Mouse (Mus musculus) cortical plate, adult 2 months (tissue): ENCODE data around the gene H2afz. TPM values are rescaled to one million over a fixed set of nuclear protein-coding genes. Genes with fewer than 3 reads are reported as not detected.

ENCODE experiments used
- H3K27ac ChIP-seq: fragments of 200-500 bp; 2 replicates; pipeline ENCODE4 v1.5.1; 2012; ENCODE audit warnings: low read length, control low read depth, inconsistent platforms; ENCODE audit not compliant: insufficient read depth
- H3K4me1 ChIP-seq: fragments of 200-500 bp; 2 replicates; pipeline ENCODE4 v1.6.1; 2011; ENCODE audit warnings: low read length; ENCODE audit not compliant: control insufficient read depth, insufficient read depth
- H3K4me3 ChIP-seq: fragments of 200-500 bp; 2 replicates; pipeline ENCODE4 v1.5.1; 2011; ENCODE audit warnings: mild to moderate bottlenecking, low read length, control low read depth; ENCODE audit not compliant: insufficient read depth
- CTCF ChIP-seq: fragments of 200-500 bp; IDR thresholded peaks from 2 replicates; pipeline ENCODE4 v1.5.1; 2011; ENCODE audit warnings: mild to moderate bottlenecking, control low read depth, low read length; ENCODE audit not compliant: insufficient read depth; ENCODE audit errors: extremely low read depth
- POLR2A ChIP-seq: fragments of 200-500 bp; IDR thresholded peaks from 2 replicates; pipeline ENCODE4 v1.6.1; 2011; ENCODE audit warnings: mild to moderate bottlenecking, low read length, control low read depth; ENCODE audit not compliant: insufficient read depth; ENCODE audit errors: extremely low read depth
- polyA plus RNA-seq: library from polyadenylated mRNA; depleted of rRNA; stranded (reverse); fragments of >200 nt; gene quantifications from 2 replicates; pipeline ENCODE4 v1.2.3, GENCODE M21; 2012; rRNA removed

The H2afz gene
- 343 and 397 TPM in 2 replicates for polyA plus RNA-seq

GRCm38 (mm10) chr3:137864124-137864987 lies at the start of gene H2afz:
TSS of gene H2afz (plus strand) at chr3:137864487.
- H3K27ac ChIP-seq: peak within 1 kb of the TSS; percentile 92
- TF ChIP-seq CTCF: no peak
- peak; percentile 93 for TF ChIP-seq POLR2A
- H3K4me3 ChIP-seq: peak within 1 kb of the TSS; percentile 81
- H3K4me1 ChIP-seq: no peaks in the 10 kb centered on the region

- no peak for TF ChIP-seq CTCF
- TF ChIP-seq POLR2A: no peak
- Histone ChIP-seq H3K4me3 (no peak overlapping the region), H3K27ac (no peak overlapping the region), H3K4me1 (no peaks in the 10 kb centered on the region)
Measured at GRCm38 (mm10) chr3:137818713-137819112, 45.6 kb upstream of the H2afz start.

GRCm38 (mm10) chr3:137820688-137821467 lies 43.4 kb upstream of the H2afz start:
- Histone ChIP-seq H3K4me1 (no peaks in the 10 kb centered on the region), H3K27ac (no peak overlapping the region), H3K4me3 (no peak overlapping the region)
- TF ChIP-seq POLR2A: no peak
- TF ChIP-seq CTCF: no peak

- TF ChIP-seq POLR2A (no peak), CTCF (no peak)
- H3K4me3 ChIP-seq: no peak overlapping the region
- no peak overlapping the region for H3K27ac ChIP-seq
- no peaks in the 10 kb centered on the region for H3K4me1 ChIP-seq
Measured at GRCm38 (mm10) chr3:137823317-137823716, 41.0 kb upstream of the H2afz start.

GRCm38 (mm10) chr3:137827678-137828077 lies 36.6 kb upstream of the H2afz start:
- H3K27ac ChIP-seq: no peak overlapping the region
- H3K4me1 ChIP-seq: no peaks in the 10 kb centered on the region
- TF ChIP-seq CTCF (no peak), POLR2A (no peak)
- no peak overlapping the region for H3K4me3 ChIP-seq

GRCm38 (mm10) chr3:137831156-137831555 lies 33.1 kb upstream of the H2afz start:
- TF ChIP-seq CTCF: no peak
- no peak for TF ChIP-seq POLR2A
- H3K4me3 ChIP-seq: no peak overlapping the region
- H3K4me1 ChIP-seq: no peaks in the 10 kb centered on the region
- no peak overlapping the region for H3K27ac ChIP-seq

- no peak overlapping the region for H3K27ac ChIP-seq
- H3K4me1 ChIP-seq: no peaks in the 10 kb centered on the region
- TF ChIP-seq POLR2A: no peak
- TF ChIP-seq CTCF: no peak
- no peak overlapping the region for H3K4me3 ChIP-seq
Measured at GRCm38 (mm10) chr3:137833128-137833527, 31.2 kb upstream of the H2afz start.

GRCm38 (mm10) chr3:137833698-137834097 lies 30.6 kb upstream of the H2afz start:
- Histone ChIP-seq H3K27ac (no peak overlapping the region), H3K4me1 (no peaks in the 10 kb centered on the region), H3K4me3 (no peak overlapping the region)
- TF ChIP-seq POLR2A (no peak), CTCF (no peak)

GRCm38 (mm10) chr3:137836543-137836942 lies 27.7 kb upstream of the H2afz start:
- Histone ChIP-seq H3K4me1 (no peaks in the 10 kb centered on the region), H3K27ac (no peak overlapping the region), H3K4me3 (no peak overlapping the region)
- TF ChIP-seq POLR2A: no peak
- no peak for TF ChIP-seq CTCF
